Mouse (Mus musculus) kidney, adult 2 months (tissue): ENCODE measurements around the gene Gm11985. TPM values are rescaled to one million over a fixed set of nuclear protein-coding genes. Genes with fewer than 3 reads are reported as not detected.
A peak's percentile ranks its signal among the peaks of the same experiment; 100 is the strongest.

ENCODE experiments used
- DNase-seq: peaks from one replicate; pipeline ENCODE4 v3.0.0; 2021
- H3K27ac ChIP-seq: fragments of 200-500 bp; 2 replicates; pipeline ENCODE4 v1.5.1; 2012; ENCODE audit warnings: low read depth, low read length, control low read depth, inconsistent platforms; ENCODE audit not compliant: insufficient read depth
- H3K27me3 ChIP-seq: fragments of 200-500 bp; replicated peaks from 2 replicates; pipeline ENCODE4 v1.6.1; 2012; ENCODE audit warnings: mild to moderate bottlenecking, moderate library complexity, low read length, inconsistent platforms; ENCODE audit not compliant: control insufficient read depth, insufficient read depth
- H3K36me3 ChIP-seq: fragments of 200-500 bp; 2 replicates; pipeline ENCODE4 v1.6.1; 2012; ENCODE audit warnings: mild to moderate bottlenecking, moderate library complexity, low read length, inconsistent platforms; ENCODE audit not compliant: control insufficient read depth, insufficient read depth
- H3K4me1 ChIP-seq: fragments of 200-500 bp; 2 replicates; pipeline ENCODE4 v1.6.1; 2011; ENCODE audit warnings: low read length; ENCODE audit not compliant: control insufficient read depth, insufficient read depth
- H3K4me3 ChIP-seq: fragments of 200-500 bp; 2 replicates; pipeline ENCODE4 v1.5.1; 2011; ENCODE audit warnings: mild to moderate bottlenecking, low read depth, low read length, control low read depth; ENCODE audit not compliant: insufficient read depth
- CTCF ChIP-seq: fragments of 200-500 bp; conservative IDR thresholded peaks from 2 replicates; pipeline ENCODE4 v1.5.1; 2011; ENCODE audit warnings: low read depth, mild to moderate bottlenecking, control low read depth, low read length, moderate library complexity, mixed read lengths; ENCODE audit not compliant: insufficient read depth, insufficient read length
- POLR2A ChIP-seq: fragments of 200-500 bp; IDR thresholded peaks from one replicate; pipeline ENCODE4 v1.6.1; 2011; ENCODE audit warnings: low read depth, low read length, control low read depth
- WGBS: fragments of 180-500 bp; shearing (Covaris S2); methylation state at CpG from one replicate; pipeline ENCODE4 v1.1.7; 2018; 5-methylcytosine and 5-hydroxymethylcytosine counted together
- polyA plus RNA-seq: library from polyadenylated mRNA; depleted of rRNA; stranded (reverse); fragments of >200 nt; gene quantifications from 2 replicates; pipeline ENCODE4 v1.2.3, GENCODE M21; 2012

Gene Gm11985
- polyA plus RNA-seq, 1 experiment: not detected

GRCm38 (mm10) chr11:7200393-7200783, 12.0 kb upstream of the Gm11985 start:
- DNase-seq: no peak
- Histone ChIP-seq H3K4me1 (peaks cover 8% of the 10 kb centered on the region; the same call in 1 of the 2 replicates), H3K27ac (no peak overlapping the region), H3K4me3 (no peak overlapping the region), H3K36me3 (no peaks in the 10 kb centered on the region), H3K27me3 (no peaks in the 10 kb centered on the region)
- WGBS: 85% methylated on average over 9 of the region's 9 CpGs
- TF ChIP-seq CTCF: no peak
- TF ChIP-seq POLR2A: no peak

DNA sequence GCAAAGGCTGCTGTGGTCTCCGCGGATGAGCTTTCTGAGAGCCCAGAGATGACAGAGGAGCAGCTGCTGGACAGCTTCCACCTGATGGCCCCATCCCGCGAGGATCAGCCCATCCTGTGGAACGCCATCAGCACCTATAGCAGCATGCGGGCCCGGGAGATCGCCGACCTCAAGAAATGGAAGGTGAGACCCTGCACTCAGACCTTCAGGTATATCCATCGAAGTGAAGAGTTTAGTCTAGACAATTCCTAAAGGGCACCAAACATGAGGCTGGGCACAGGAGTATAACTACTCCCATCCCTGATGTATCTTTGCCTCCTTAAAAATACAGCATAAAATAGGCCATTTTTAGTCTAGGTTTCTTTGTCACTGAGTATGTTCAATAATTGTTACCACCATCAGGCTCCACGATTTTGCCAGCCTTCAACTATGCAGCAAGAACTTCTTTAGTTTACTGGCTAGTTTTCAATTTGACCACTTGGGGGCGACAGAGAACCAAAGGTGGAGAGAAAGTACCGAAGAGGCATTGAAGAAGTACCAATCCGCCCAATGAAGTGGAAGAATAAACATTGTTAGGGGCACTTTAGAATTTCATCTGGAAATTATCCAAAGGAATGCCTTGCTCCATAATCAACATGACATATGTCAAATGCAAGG, 11.5 kb upstream of the Gm11985 start:
- peaks cover 8% of the 10 kb centered on the region; the same call in 1 of the 2 replicates for H3K4me1 ChIP-seq
- peak; percentile 73 for DNase-seq
- no peak overlapping the region for H3K27ac ChIP-seq
- TF ChIP-seq POLR2A: no peak
- TF ChIP-seq CTCF: 0 out of 2 replicates have a peak, but pooled peaks have one; percentile 6
- H3K27me3 ChIP-seq: no peaks in the 10 kb centered on the region
- no peaks in the 10 kb centered on the region for H3K36me3 ChIP-seq
- no peak overlapping the region for H3K4me3 ChIP-seq
- WGBS: 49% methylated on average over 14 of the region's 14 CpGs

GRCm38 (mm10) chr11:7198481-7199256, 10.3 kb upstream of the Gm11985 start:
- H3K27me3 ChIP-seq: no peaks in the 10 kb centered on the region
- H3K4me3 ChIP-seq: peak overlapping the region; percentile 47; the same call in 1 of the 2 replicates
- no peak for DNase-seq
- 72% methylated on average over 10 of the region's 10 CpGs for WGBS
- H3K4me1 ChIP-seq: peaks cover 8% of the 10 kb centered on the region; the same call in 1 of the 2 replicates
- no peaks in the 10 kb centered on the region for H3K36me3 ChIP-seq
- TF ChIP-seq CTCF (no peak), POLR2A (no peak)
- H3K27ac ChIP-seq: peak overlapping the region; percentile 72; the same call in 1 of the 2 replicates

DNA sequence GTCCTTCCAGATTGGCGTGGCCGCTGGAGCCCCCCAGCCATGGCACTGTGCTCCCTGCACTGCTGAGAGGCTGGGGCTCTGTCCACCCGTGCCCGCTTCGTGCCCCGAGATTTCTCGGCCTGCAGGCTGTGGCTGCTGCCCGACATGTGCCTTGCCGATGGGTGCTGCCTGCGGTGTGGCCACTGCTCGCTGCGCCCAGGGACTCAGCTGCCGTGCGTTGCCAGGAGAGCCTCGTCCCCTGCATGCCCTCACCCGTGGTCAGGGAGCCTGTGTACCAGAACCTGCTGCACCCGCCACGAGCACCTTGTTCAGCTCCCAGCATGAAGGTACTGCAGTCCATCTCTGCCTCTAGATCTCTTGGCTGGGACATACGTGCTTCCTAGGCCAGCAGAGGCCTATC, 9.6 kb upstream of the Gm11985 start:
- Histone ChIP-seq H3K4me3 (peak overlapping the region; percentile 47), H3K4me1 (peaks cover 8% of the 10 kb centered on the region; the same call in 1 of the 2 replicates), H3K27ac (peak overlapping the region; percentile 72), H3K36me3 (no peaks in the 10 kb centered on the region), H3K27me3 (no peaks in the 10 kb centered on the region)
- TF ChIP-seq CTCF (no peak), POLR2A (no peak)
- 41% methylated on average over 19 of the region's 19 CpGs for WGBS
- peak; percentile 39 for DNase-seq

- peaks cover 8% of the 10 kb centered on the region; the same call in 1 of the 2 replicates for H3K4me1 ChIP-seq
- no peaks in the 10 kb centered on the region for H3K27me3 ChIP-seq
- peak within 1 kb of the TSS; percentile 47 for H3K4me3 ChIP-seq
- TF ChIP-seq CTCF: no peak
- TF ChIP-seq POLR2A: no peak
- DNase-seq: peak; percentile 88
- peak within 1 kb of the TSS; percentile 72 for H3K27ac ChIP-seq
- H3K36me3 ChIP-seq: no peaks in the 10 kb centered on the region
- 34% methylated on average over 12 of the region's 12 CpGs for WGBS
Measured at GRCm38 (mm10) chr11:7197491-7197941, 9.1 kb upstream of the Gm11985 start, which contains the start of gene Igfbp1. Gene Igfbp1, plus strand, starts transcription at chr11:7197782.

DNA sequence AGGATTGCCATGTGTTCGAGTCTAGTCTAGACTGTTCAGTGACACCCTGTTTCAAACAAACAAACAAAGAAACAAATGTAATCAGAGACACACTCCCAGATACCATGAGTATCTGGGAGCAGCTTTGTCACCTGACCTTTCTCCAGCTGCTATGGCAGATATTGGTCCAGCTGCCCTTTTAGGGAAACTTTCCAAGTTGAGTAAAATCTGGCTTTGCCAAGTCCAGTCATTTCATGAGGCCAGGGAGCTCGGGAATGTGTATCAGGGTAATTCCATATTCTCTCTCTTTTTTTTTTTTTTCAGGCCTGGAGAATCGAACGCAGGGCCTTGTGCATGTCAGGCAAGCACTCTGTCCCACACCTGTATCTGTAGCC, 6.9 kb upstream of the Gm11985 start:
- Histone ChIP-seq H3K27me3 (no peaks in the 10 kb centered on the region), H3K4me3 (no peak overlapping the region), H3K4me1 (peaks cover 8% of the 10 kb centered on the region; the same call in 1 of the 2 replicates), H3K27ac (no peak overlapping the region), H3K36me3 (no peaks in the 10 kb centered on the region)
- DNase-seq: no peak
- TF ChIP-seq CTCF (no peak), POLR2A (no peak)
- WGBS: 74% methylated on average over 4 of the region's 4 CpGs
